Mouse (Mus musculus): ENCODE measurements around the gene Ccdc113. TPM values are rescaled to one million over a fixed set of nuclear protein-coding genes. Genes with fewer than 3 reads are reported as not detected.

Gene Ccdc113
- polyA plus RNA-seq, 1 experiment: 0.22 TPM

DNA sequence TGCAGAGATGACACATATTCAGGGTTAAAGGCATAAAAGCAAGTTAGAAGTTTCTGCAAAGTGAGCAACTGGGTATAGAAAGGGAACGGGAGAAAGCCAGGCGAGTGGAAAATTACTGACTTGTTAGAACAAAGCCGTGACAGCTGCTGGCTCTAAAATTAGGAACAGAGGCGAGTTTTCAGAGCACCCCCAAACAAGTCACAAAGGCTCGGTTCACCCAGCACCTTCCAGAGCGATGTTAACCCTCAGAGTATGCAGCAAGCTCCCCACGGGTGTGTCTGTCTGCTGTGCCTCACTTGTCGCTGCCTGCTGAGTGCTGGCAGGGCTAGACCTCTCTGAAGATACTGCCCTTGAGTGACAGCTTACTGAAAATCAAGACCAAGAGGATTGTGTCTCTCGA, 73.3 kb downstream of the Ccdc113 start:
- 62% methylated on average over 9 of the region's 9 CpGs for WGBS
- Histone ChIP-seq H3K4me3 (ENCODE audit: control insufficient read depth, insufficient read depth, low read length) (no peak overlapping the region), H3K4me1 (replicated peaks; ENCODE audit: control insufficient read depth, insufficient read depth, low read length) (no peaks in the 10 kb centered on the region), H3K36me3 (ENCODE audit: control insufficient read depth, insufficient read depth, low read length) (no peaks in the 10 kb centered on the region), H3K27me3 (ENCODE audit: control insufficient read depth, insufficient read depth, low read length) (no peaks in the 10 kb centered on the region), H3K27ac (ENCODE audit: control insufficient read depth, insufficient read depth, low read length) (no peak overlapping the region)
- no peak for TF ChIP-seq POLR2A (IDR thresholded peaks at IDR 0.05; ENCODE audit: control insufficient read depth, extremely low read depth, insufficient read depth, low read length, poor library complexity)
- TF ChIP-seq CTCF (IDR thresholded peaks at IDR 0.05; ENCODE audit: borderline replicate concordance, control insufficient read depth, extremely low read depth, insufficient read depth, low read length, poor library complexity): no peak
- DNase-seq: no peak

Other genes starting within 250 kb of the Ccdc113 start
- gene Cngb1, start 227.5 kb upstream of the Ccdc113 start, polyA plus RNA-seq (2012; rRNA removed): 0.68 and 0.94 TPM in 2 replicates
- gene Tepp, start 223.5 kb upstream of the Ccdc113 start, polyA plus RNA-seq (2012; rRNA removed): 0.97 and 2.1 TPM in 2 replicates
- 30.7 and 34.8 TPM in 2 replicates for gene Zfp319, start 202.1 kb upstream of the Ccdc113 start, polyA plus RNA-seq (2012; rRNA removed)
- gene Usb1, start 201.8 kb upstream of the Ccdc113 start, polyA plus RNA-seq (2012; rRNA removed): 51.9 and 55.6 TPM in 2 replicates
- gene Mmp15, start 181.8 kb upstream of the Ccdc113 start, polyA plus RNA-seq (2012; rRNA removed): 14.7 and 16.2 TPM in 2 replicates
- 65.9 and 67.2 TPM in 2 replicates for gene Cfap20, start 99.2 kb upstream of the Ccdc113 start, polyA plus RNA-seq (2012; rRNA removed)
- 35.2 and 36.0 TPM in 2 replicates for gene Csnk2a2, start 44.0 kb upstream of the Ccdc113 start, polyA plus RNA-seq (2012; rRNA removed)
- gene Prss54, start 42.3 kb downstream of the Ccdc113 start, polyA plus RNA-seq (2012; rRNA removed): 0.07 TPM in 1 of 2 replicates, not detected in the other
- 7.2 and 9.3 TPM in 2 replicates for gene Gins3, start 99.4 kb downstream of the Ccdc113 start, polyA plus RNA-seq (2012; rRNA removed)
- 7.4 and 28.3 TPM in 2 replicates for gene Ndrg4, start 142.9 kb downstream of the Ccdc113 start, polyA plus RNA-seq (2012; rRNA removed)
- gene Setd6, start 181.8 kb downstream of the Ccdc113 start, polyA plus RNA-seq (2012; rRNA removed): 12.5 and 13.5 TPM in 2 replicates